Comparison of ENCODE assay signal across 13 mouse cellular contexts in the genomic region with DNA sequence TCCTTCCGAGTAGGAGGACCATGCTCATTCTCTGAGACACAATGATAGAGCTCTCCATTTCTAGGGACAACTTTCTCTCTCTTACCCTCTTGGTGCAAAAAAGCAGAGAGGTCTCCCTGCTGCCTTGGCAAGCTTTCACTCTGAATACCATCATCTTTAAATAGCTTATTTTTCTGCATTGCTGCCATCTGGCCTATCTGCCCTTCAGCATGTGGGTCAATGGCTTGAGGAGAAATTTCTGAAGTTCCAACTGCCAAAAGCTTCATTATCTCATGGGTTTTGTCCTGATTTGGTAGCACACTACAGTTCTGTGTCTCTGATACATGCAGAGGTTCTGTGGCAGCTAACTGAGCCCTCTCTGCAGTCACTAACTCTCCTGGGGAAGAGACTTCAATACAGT.
"Had no signal": no experiment of that assay in that cellular context is flagged by ENCODE, and none has a peak within 500 bp of the region (broad histone marks: within the 10 kb centered on the region; RNA-seq: fewer than 3 reads in every experiment).

No protein-coding gene starts in this region.

- DNase-seq: kidney, postnatal 4 days; liver; liver, embryonic 13.5 days; liver, postnatal 0 days; lung, postnatal 14 days; right cerebral cortex, postnatal 25 days; thymus, postnatal 4 days had no signal

- H3K4me3 ChIP-seq: layer of hippocampus, adult 2 months; limb, embryonic 12.5 days; liver, embryonic 13.5 days; lung, embryonic 15.5 days; midbrain, embryonic 12.5 days had no signal

- H3K4me1 ChIP-seq: limb, embryonic 12.5 days; liver, embryonic 13.5 days; lung, embryonic 15.5 days; midbrain, embryonic 12.5 days had no signal

- ATAC-seq: liver, postnatal 0 days; midbrain, embryonic 16.5 days had no signal

- H3K9me3 ChIP-seq: limb, embryonic 12.5 days; liver, embryonic 13.5 days; lung, embryonic 15.5 days; midbrain, embryonic 12.5 days had no signal

- H3K9ac ChIP-seq: limb, embryonic 12.5 days; liver, embryonic 13.5 days; liver, postnatal 0 days; lung, embryonic 15.5 days; midbrain, embryonic 12.5 days had no signal

- H3K4me2 ChIP-seq: limb, embryonic 12.5 days; liver, embryonic 13.5 days; lung, embryonic 15.5 days; midbrain, embryonic 12.5 days had no signal

- H3K27me3 ChIP-seq: limb, embryonic 12.5 days; liver, embryonic 13.5 days; lung, embryonic 15.5 days; midbrain, embryonic 12.5 days had no signal

- H3K27ac ChIP-seq: layer of hippocampus, adult 2 months; limb, embryonic 12.5 days; liver, embryonic 13.5 days; lung, embryonic 15.5 days; macrophage; midbrain, embryonic 12.5 days had no signal
